Mouse (Mus musculus) olfactory bulb, adult 2 months (tissue): ENCODE measurements around the gene Plcxd2. TPM values are rescaled to one million over a fixed set of nuclear protein-coding genes. Genes with fewer than 3 reads are reported as not detected.

ENCODE experiments used
- H3K27ac ChIP-seq: fragments of 200-500 bp; 2 replicates; pipeline ENCODE4 v1.5.1; 2012; ENCODE audit warnings: low read depth, low read length; ENCODE audit not compliant: insufficient read depth
- H3K4me1 ChIP-seq: fragments of 200-500 bp; 2 replicates; pipeline ENCODE4 v1.6.1; 2012; ENCODE audit warnings: low read length; ENCODE audit not compliant: control insufficient read depth, insufficient read depth
- H3K4me3 ChIP-seq: fragments of 200-500 bp; 2 replicates; pipeline ENCODE4 v1.5.1; 2012; ENCODE audit warnings: mild to moderate bottlenecking, low read depth, low read length, moderate library complexity; ENCODE audit not compliant: insufficient read depth
- CTCF ChIP-seq: fragments of 200-500 bp; IDR thresholded peaks from 2 replicates; pipeline ENCODE4 v1.5.1; 2012; ENCODE audit warnings: low read depth, mild to moderate bottlenecking, low read length, moderate library complexity; ENCODE audit not compliant: insufficient read depth
- POLR2A ChIP-seq: fragments of 200-500 bp; IDR thresholded peaks from 2 replicates; pipeline ENCODE4 v1.6.1; 2012; ENCODE audit warnings: mild to moderate bottlenecking, low read depth, low read length, moderate library complexity; ENCODE audit not compliant: insufficient read depth
- WGBS: fragments of 180-500 bp; shearing (Covaris S2); methylation state at CpG from one replicate; pipeline ENCODE4 v1.1.7; 2018; 5-methylcytosine and 5-hydroxymethylcytosine counted together
- polyA plus RNA-seq: library from polyadenylated mRNA; stranded (reverse); fragments of >200 nt; gene quantifications from 2 replicates; pipeline ENCODE4 v1.2.4, GENCODE M21; 2012; ENCODE audit warnings: low replicate concordance; ENCODE audit not compliant: missing spikeins, insufficient read depth, insufficient read length

The Plcxd2 gene
- polyA plus RNA-seq, 1 experiment, result not detected

DNA sequence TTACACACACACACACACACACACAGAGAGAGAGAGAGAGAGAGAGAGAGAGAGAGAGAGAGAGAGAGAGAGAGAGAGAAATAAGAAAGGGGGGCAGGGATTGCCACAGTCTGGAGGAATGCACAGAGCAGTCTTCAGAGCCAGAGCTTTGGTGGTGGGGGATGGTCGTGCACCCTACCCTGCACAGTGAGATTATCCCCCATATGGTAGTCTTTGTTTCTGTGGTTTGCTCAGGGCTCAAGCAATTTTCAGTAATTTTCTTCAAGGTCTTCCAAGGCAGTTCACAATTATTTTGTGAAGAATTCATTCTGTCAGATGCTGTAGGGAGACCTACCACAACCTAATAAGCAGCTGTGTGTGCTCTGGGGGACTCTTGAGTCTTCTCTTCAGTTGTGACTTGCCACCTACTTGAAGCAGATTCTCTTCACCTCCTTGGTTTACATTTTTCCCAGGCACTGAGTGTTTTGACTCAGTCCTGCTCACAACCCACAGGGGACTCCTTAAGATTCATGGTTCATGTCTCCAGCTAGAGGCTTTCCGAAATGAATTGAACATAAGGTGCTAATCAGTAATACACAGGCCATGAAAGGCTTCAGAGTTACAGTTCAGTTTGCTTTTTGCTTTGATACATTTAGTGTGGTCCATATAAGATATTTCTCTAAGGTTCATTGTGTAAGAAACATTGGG is 75.2 kb downstream of the Plcxd2 start:
- no peak overlapping the region for H3K4me3 ChIP-seq
- no peak overlapping the region for H3K27ac ChIP-seq
- TF ChIP-seq POLR2A (no peak), CTCF (no peak)
- 62% methylated on average over 2 of the region's 2 CpGs for WGBS
- H3K4me1 ChIP-seq, result no peaks in the 10 kb centered on the region

DNA sequence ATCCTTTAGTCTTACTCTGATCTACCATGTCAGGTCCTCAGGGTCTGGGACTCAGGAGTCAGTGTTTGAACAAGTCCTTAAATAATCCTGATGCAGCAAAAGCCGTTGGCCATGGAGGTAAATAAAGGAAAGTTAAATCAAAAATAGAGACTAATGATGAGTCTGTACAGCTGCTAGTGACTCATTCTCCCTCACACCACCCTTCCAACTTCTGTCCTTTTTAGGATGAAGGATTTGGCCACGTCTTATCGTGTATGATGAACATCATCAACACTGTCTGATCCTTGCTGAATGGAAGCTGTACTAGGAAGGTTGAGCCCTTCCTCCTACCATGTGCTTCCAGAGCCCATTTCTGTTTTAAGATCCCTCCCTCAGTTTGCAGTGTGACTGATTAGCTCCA is 79.7 kb downstream of the Plcxd2 start:
- H3K4me3 ChIP-seq, result no peak overlapping the region
- H3K27ac ChIP-seq, result no peak overlapping the region
- no peaks in the 10 kb centered on the region for H3K4me1 ChIP-seq
- TF ChIP-seq POLR2A, result no peak
- TF ChIP-seq CTCF, result no peak
- 73% methylated on average over 3 of the region's 3 CpGs for WGBS

DNA sequence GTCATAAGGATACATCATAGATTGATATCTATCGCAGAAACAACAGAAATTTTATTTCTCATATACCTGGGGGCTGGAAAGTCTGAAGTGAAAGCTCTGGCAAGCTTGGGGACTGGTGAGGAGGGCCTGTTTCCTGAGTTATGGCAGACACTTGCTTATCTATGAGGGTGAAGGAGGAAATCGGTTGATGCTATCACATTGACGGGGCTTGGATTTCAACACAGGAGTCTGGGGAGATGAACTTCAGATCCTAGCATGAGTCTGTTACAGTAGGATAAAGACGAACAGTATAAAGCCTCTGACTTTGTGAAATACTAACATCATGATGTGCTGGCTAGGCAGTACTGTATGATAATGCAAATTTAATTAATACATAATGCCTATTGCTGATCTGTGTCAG is 81.9 kb downstream of the Plcxd2 start:
- Histone ChIP-seq H3K27ac (no peak overlapping the region), H3K4me3 (no peak overlapping the region), H3K4me1 (no peaks in the 10 kb centered on the region)
- 86% methylated on average over 4 of the region's 4 CpGs for WGBS
- TF ChIP-seq POLR2A (no peak), CTCF (no peak)

DNA sequence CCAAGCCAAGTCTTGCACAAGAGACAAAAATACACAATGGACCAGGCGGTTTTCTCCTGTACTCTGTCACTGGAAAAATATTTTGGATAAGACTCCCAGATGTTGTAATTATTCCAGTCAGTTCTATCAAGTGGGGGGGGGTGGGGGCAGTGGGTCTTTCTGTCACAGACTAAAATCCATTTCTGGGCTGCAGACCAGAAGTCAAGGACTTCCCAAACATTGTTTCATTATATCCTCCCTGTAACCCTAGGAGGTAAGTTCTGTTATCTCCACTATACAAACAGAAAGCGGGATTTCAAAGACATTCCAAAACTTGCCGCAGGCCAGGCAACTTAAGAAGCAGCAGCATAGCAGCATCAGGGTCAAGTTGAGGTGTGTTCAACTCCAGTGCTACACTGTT is 82.4 kb downstream of the Plcxd2 start:
- 85% methylated on average over 3 of the region's 3 CpGs for WGBS
- TF ChIP-seq CTCF (no peak), POLR2A (no peak)
- Histone ChIP-seq H3K4me1 (no peaks in the 10 kb centered on the region), H3K27ac (no peak overlapping the region), H3K4me3 (no peak overlapping the region)

DNA sequence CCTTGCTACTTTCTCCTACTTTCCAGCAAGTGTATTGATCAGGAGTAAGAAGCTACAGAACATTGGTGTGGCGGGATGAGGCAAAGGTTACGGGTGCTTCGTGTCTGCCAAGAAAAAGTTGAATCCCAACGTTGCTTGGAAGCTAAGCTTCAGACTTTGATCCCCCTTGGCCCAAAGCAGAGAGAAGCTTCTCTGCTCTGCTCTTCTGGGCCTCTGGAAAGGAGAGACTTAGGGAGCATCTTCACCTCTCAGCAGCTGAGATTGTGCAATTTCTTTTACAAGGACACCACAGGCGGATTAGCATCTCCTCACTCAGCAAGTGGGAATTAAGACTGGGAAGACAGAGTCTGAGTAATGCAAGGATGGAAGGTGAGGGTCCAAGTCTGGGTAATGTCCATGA is 83.1 kb downstream of the Plcxd2 start:
- Histone ChIP-seq H3K27ac (no peak overlapping the region), H3K4me3 (no peak overlapping the region), H3K4me1 (no peaks in the 10 kb centered on the region)
- 87% methylated on average over 5 of the region's 5 CpGs for whole genome bisulfite sequencing
- TF ChIP-seq POLR2A, result no peak
- no peak for TF ChIP-seq CTCF

DNA sequence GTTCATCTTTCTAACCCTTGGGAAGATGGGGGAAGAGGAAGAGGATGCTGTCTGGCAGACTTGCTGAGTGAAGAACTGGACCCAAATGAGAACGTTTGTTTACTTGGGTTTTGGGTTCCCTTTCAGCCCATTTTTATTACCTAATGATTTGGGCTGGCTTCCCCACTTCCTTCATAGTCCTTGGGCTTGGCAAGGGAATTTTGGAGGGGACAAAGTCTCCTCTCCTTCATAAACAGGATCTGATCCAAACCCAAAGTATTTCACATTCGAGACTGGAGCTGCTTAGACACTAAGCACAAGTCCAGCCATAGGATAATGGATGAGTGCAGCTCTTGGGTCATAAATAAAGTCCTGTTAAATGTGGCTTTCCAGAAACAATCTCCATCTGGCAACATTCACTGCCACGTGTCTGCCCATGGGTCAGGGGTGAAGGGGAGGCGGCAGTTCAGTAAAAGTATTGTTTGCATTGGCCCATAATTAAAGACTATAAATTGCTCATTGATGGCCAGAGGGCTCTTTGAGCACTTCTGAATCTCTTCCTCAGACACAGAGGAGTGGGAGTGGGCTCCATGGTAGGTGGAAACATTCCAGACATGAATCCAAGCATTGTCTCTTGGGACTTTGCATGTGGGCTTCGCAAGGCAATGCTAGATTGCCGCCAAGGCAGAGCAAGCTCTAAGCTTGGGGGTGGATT is 86.1 kb downstream of the Plcxd2 start:
- TF ChIP-seq POLR2A (no peak), CTCF (no peak)
- Histone ChIP-seq H3K4me1 (peaks cover 2% of the 10 kb centered on the region; the same call in 1 of the 2 replicates), H3K4me3 (no peak overlapping the region), H3K27ac (no peak overlapping the region)
- WGBS, result 76% methylated on average over 6 of the region's 6 CpGs

DNA sequence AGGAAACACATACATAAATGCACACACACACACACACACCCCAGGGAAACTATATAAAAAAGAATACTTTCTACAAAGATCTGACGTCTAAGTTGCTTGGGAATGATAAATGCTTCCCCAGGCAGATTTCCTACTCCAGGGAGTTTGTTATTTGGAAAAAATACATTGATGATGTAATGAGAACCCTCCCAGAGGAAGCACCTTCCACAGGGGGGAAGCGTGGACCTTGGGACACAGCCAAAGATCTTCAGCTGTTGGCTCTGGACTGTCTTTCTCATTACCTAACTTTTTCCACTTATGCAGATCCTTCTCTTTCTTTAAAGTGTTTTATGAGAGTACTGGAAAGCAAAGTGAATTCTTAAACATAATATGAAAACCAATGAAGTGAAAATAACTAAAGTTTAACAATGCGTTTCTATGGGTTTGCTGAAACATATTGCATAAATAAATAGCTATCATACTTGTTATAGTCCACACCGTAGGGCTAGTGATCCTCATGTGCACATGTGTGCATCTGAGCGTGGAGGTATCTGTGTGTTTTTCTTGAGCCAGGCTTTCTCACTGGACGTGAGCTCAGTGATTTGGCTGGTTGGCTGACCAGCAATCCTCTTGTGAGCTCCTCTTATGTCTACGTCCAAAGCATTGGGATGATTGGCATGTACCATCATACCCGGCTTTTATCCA is 87.3 kb downstream of the Plcxd2 start:
- no peak for TF ChIP-seq CTCF
- TF ChIP-seq POLR2A, result no peak
- 84% methylated on average over 8 of the region's 8 CpGs for WGBS
- Histone ChIP-seq H3K4me3 (no peak overlapping the region), H3K27ac (no peak overlapping the region), H3K4me1 (peaks cover 2% of the 10 kb centered on the region; the same call in 1 of the 2 replicates)

DNA sequence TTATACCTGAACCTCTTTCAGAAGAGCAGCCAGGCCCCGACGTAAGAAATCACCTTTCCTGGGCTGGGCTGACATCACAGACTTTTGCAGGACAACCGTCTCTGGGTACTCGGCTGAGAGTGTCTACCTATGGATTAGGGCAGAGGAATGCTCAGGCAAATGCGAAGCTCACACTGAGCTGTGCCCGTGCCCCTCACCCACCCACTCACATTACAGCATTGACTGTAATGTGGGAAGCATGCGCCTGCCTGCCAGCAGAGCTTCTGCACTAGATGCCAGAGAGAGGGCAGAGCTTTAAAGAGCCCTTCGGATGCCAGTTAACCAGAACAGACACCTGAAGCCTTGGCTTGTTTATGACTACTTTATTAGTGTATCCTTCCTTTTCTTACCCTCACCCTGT is 90.4 kb downstream of the Plcxd2 start:
- Histone ChIP-seq H3K4me3 (no peak overlapping the region), H3K4me1 (peaks cover 2% of the 10 kb centered on the region; the same call in 1 of the 2 replicates), H3K27ac (no peak overlapping the region)
- TF ChIP-seq POLR2A, result no peak
- TF ChIP-seq CTCF, result no peak
- WGBS, result 55% methylated on average over 8 of the region's 8 CpGs

Other genes starting within 250 kb of the Plcxd2 start
- not detected in 2 replicates for gene Phldb2, start 56.6 kb downstream of the Plcxd2 start, polyA plus RNA-seq
- gene Cd96, start 110.0 kb upstream of the Plcxd2 start, polyA plus RNA-seq, result not detected in 2 replicates
- not detected in 2 replicates for gene Gm4737, start 144.9 kb upstream of the Plcxd2 start, polyA plus RNA-seq